Mouse (Mus musculus) kidney, adult 2 months (tissue): Measurements from ENCODE around the gene Ppp1r15b.

ENCODE experiments used
- CTCF ChIP-seq: fragments of 200-500 bp; conservative IDR thresholded peaks from 2 replicates; pipeline ENCODE4 v1.5.1; 2011; ENCODE audit warnings: low read depth, mild to moderate bottlenecking, control low read depth, low read length, moderate library complexity, mixed read lengths; ENCODE audit not compliant: insufficient read depth, insufficient read length
- POLR2A ChIP-seq: fragments of 200-500 bp; IDR thresholded peaks from one replicate; pipeline ENCODE4 v1.6.1; 2011; ENCODE audit warnings: low read depth, low read length, control low read depth

DNA sequence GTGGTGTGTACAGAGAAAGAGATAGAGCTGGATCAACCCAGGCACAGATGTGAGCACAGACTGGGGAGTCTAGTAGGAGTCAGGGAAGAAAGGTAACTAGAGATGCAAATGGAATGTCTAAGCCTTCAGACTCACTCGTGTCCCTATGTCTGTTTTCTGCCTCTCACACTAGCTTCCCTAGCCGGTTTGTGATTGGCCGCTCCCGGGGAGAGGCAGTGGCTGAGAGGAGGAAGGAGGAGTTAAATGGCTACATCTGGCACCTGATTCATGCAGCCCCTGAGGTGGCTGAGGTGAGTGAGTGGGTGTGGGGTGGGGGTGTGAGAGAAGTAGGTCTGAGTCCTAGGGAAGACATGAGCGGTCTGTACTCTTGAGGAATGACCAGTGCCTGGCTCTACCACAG is 28.8 kb upstream of the Ppp1r15b start:
- TF ChIP-seq CTCF, result no peak
- TF ChIP-seq POLR2A, result no peak
